Mouse (Mus musculus) mouse embryonic stem cell (cell line): ENCODE data around the gene Fmod.

Source experiments
- in situ Hi-C, 2 experiments: fragments of 300-500 bp; cut with MboI; formaldehyde crosslinking; loops; 1 replicate in 1 of 2; 3 replicates in 1 of 2; pipeline ENCODE4 v1.14.3; 2019 to 2020; ENCODE audit warnings: low sequenced_read_pairs in 2 of 2, low pct_unique_long_range_greater_than_20kb in 1 of 2, mixed read lengths in 1 of 2; ENCODE audit not compliant: unreplicated experiment in 1 of 2

Gene Fmod

GRCm38 (mm10) chr1:134067143-134067619 lies 30.1 kb downstream of the Fmod start:
- in situ Hi-C loops: no loop called here

- in situ Hi-C loops: no loop called here
These were observed 33.1 kb downstream of the Fmod start for GRCm38 (mm10) chr1:134070099-134070669.

GRCm38 (mm10) chr1:134071411-134072018 lies 34.5 kb downstream of the Fmod start:
- in situ Hi-C loops: no loop called here

GRCm38 (mm10) chr1:134073061-134073564 lies 36.1 kb downstream of the Fmod start:
- in situ Hi-C loops: no loop called here

- in situ Hi-C loops: no loop called here
These were observed 36.6 kb downstream of the Fmod start for GRCm38 (mm10) chr1:134073658-134074057.

GRCm38 (mm10) chr1:134074184-134074583 lies 37.1 kb downstream of the Fmod start:
- in situ Hi-C loops: no loop called here

GRCm38 (mm10) chr1:134074606-134075005 lies 37.6 kb downstream of the Fmod start:
- in situ Hi-C loops: no loop called here

- in situ Hi-C loops: no loop called here
These were observed 38.5 kb downstream of the Fmod start for GRCm38 (mm10) chr1:134075532-134075931.

- in situ Hi-C loops: no loop called here
These were observed 39.7 kb downstream of the Fmod start for GRCm38 (mm10) chr1:134076789-134077188.

GRCm38 (mm10) chr1:134077389-134078060 lies 40.5 kb downstream of the Fmod start:
- in situ Hi-C loops: no loop called here

- in situ Hi-C loops: no loop called here
These were observed 41.2 kb downstream of the Fmod start for GRCm38 (mm10) chr1:134078061-134078795.

GRCm38 (mm10) chr1:134078802-134079476 lies 41.9 kb downstream of the Fmod start, which contains the start of gene Btg2:
Btg2 (minus strand) TSS chr1:134079120.
- in situ Hi-C loops: no loop called here

GRCm38 (mm10) chr1:134079477-134080163 lies 42.6 kb downstream of the Fmod start:
- in situ Hi-C loops: no loop called here

GRCm38 (mm10) chr1:134080406-134080805 lies 43.4 kb downstream of the Fmod start:
- in situ Hi-C loops: no loop called here

- in situ Hi-C loops: no loop called here
These were observed 43.9 kb downstream of the Fmod start for GRCm38 (mm10) chr1:134080881-134081450.

GRCm38 (mm10) chr1:134082987-134083516 lies 46.0 kb downstream of the Fmod start:
- in situ Hi-C loops: no loop called here

- in situ Hi-C loops: no loop called here
These were observed 46.6 kb downstream of the Fmod start for GRCm38 (mm10) chr1:134083676-134084075.
